Mouse (Mus musculus): ENCODE results near the gene Siae. TPM values are rescaled to one million over a fixed set of nuclear protein-coding genes. Genes with fewer than 3 reads are reported as not detected.

The Siae gene
- total RNA-seq, 2 experiments from 2014 or later = 15.2 to 18.6 TPM

DNA sequence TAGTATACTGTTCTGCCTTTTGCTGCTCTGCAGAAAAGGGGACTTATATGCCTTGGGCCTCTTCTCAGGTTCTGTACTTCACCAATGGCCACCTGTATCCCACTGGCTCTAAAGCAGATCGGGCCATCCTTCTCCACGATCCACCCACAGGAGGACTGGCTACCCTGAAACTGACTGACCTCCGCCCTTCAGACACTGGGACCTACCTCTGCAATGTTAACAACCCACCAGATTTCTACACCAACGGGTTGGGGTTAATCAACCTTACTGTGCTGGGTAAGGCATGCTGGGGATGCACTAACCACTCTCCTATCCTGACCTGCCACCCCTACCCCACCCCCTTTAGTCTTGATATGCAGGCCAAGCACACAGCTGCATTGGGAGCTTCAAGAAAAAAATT is 15.3 kb upstream of the Siae start:
- no peak for DNase-seq (ENCODE audit: low spot score in 2 of 2)

GRCm38 (mm10) chr9:37540701-37541575 is 14.6 kb upstream of the Siae start:
- peak in 1 of 2 experiments; percentile 22 for DNase-seq (ENCODE audit: low spot score in 2 of 2)

DNA sequence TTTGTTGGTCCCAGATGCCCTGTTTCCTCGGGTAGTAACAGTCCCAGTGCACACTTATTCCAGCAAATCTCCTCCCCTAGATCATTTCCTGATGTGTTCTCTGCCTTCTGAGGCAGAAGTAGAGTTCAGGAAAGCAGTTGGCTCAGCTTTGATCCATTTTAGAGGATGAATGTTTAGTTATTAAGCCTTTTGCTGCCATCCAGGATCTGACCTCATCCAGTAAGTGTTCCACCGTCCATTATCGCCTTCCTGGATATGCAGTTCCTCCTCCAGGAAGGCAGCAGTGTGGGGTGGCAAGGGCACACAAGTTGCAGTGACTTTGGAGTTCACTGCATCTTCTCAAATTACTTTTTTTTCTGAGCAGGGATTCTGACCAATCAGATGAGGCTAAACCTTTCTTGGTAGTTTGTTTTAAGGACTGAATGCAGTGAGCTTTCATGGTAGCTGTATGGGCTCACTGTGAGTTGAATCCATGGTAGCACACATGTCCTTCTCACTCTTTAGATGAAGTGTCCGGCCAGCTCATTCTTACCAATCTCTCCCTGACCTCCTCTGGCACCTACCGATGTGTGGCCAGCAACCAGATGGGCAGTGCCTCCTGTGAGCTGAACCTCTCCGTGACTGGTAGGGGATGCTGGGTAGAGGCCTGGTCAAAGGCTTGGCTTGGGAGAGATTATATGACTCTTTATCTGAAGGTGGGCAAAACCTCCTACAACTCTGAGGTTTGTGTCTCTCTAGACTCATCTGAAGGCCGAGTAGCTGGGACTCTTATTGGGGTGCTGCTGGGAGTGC is 13.5 kb upstream of the Siae start:
- DNase-seq (ENCODE audit: low spot score in 2 of 2) = no peak

- no peak for DNase-seq (ENCODE audit: low spot score in 2 of 2)
These were observed 11.5 kb upstream of the Siae start for GRCm38 (mm10) chr9:37543869-37544440.

DNA sequence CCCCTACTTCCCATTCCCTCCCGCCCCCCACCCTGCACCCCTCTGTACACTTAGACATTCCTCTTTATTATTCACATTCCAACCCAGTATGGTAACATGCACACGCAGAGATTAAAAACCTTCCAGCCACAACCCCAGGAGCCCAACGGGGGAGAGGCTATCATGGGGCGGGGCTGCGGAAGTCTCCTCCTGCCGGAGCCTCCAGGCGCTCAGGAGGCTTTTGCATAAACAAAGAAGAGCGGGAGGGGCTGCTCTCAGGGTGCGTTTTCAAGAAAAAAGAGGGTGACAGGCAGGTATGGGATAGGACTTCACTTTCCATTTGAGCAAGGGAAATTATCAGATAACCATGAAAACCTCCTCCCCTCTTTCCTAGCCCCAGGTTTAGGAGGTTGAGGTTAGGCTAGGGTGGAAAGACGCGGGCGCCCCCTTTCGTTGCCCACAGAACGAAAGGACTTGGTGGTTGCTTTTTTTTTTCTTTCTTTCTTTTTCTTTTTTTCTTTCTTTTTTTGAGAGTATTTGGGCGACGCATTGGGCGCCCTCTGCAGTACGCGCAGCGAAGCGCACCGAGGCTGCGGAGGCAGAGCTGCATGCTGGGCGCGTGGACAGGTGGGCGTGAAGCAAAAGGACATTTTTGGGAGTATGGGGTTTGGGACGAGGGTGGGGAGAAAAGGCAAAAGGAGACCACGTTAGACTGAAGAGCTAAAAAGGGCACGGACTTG is 10.9 kb upstream of the Siae start:
- peak; percentile 78 to 82 for DNase-seq (ENCODE audit: low spot score in 2 of 2)

DNA sequence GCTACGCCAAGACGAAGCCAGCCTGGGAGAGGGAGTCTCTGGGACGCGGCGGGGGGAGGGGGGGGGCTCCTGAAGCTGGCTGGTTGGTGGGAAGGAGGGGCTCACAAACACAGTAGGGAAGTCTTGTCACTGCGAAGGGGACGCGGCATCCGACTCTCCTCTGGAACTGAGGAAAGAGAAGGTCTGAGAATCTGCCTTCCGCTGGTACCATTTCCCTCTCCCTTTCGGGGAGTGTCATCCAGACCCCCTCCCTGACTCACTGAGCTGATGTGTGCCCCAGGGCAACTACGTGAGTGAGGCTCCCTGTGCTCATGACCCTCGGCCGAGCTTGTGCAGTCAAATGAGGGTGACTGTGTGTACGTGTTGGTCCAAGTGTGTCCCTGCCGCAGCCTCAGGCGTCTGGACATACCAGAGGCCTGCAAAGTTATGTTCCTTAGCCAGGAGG is 10.3 kb upstream of the Siae start:
- no peak for DNase-seq (ENCODE audit: low spot score in 2 of 2)

GRCm38 (mm10) chr9:37545847-37546452 is 9.5 kb upstream of the Siae start:
- DNase-seq (ENCODE audit: low spot score in 2 of 2) = no peak

- DNase-seq (ENCODE audit: low spot score in 2 of 2) = no peak
These were observed 8.6 kb upstream of the Siae start for GRCm38 (mm10) chr9:37546889-37547288.

GRCm38 (mm10) chr9:37550435-37550834 is 5.1 kb upstream of the Siae start:
- DNase-seq (ENCODE audit: low spot score in 2 of 2) = no peak

DNA sequence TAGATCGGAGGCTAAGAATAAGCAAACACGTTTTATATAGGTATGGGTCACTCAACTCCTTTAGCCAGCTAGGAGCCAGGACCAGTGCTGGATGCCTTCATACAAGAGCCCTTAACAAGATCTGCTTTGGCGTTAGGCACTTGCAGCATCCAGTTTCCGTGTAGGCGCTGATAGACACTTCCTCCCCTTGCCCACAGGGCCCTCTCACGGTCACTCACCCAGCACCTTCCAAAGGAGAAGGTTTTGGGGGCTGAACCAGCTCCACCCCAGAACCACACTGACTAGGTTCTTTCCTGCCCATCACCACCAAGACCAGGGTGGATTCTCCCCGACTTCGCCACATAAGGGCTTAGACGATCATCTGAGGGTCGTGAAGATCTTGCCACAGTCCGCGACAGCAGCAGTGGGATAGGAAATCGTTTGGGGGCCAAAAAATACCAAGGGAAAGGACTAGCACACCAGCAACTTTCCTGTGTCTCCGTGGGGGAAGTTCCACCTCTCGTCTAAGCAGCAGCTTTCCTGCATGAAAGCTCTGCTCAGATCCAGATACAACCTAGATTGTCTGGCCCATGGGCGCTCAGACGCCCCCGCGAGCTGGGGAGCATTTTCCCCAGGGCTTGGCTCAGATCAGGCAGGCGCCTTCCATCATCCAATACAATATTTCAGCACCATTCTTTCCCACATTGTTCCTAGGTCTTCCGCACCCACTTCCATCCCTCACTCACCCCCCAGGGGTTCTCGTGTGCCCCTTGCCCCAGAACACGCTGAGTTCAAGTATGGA is 3.6 kb upstream of the Siae start:
- DNase-seq (ENCODE audit: low spot score in 2 of 2) = no peak

GRCm38 (mm10) chr9:37552536-37553293 is 2.8 kb upstream of the Siae start, which contains the start of gene Nrgn:
TSS of gene Nrgn (minus strand) at chr9:37552904.
- DNase-seq (ENCODE audit: low spot score in 2 of 2) = peak; percentile 89 to 93

- DNase-seq (ENCODE audit: low spot score in 2 of 2) = no peak
These were observed 1.2 kb upstream of the Siae start for GRCm38 (mm10) chr9:37554279-37554678.

DNA sequence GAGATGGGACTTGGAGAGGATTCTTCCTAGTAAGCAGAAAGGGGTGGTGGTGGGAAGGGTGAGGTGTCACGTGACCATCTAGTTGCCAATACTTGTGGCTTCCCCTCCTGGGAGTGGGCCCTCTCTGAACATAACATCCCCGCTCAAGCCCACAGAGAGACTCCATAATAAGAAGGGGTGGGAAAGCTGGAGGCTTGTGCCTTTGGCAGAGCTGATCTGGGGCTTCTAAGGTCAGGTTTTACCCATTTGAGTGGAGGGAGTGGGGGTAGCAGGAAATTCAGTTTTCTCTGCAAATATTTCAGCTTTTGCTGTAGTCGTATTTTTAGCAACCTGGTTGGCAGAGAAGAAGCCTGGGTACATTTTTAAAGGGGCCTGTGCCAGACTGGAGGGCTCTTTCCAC is 868 bp downstream of the Siae start:
- DNase-seq (ENCODE audit: low spot score in 2 of 2) = no peak

- no peak for DNase-seq (ENCODE audit: low spot score in 2 of 2)
These were observed 5.1 kb downstream of the Siae start for GRCm38 (mm10) chr9:37560617-37561016.

DNA sequence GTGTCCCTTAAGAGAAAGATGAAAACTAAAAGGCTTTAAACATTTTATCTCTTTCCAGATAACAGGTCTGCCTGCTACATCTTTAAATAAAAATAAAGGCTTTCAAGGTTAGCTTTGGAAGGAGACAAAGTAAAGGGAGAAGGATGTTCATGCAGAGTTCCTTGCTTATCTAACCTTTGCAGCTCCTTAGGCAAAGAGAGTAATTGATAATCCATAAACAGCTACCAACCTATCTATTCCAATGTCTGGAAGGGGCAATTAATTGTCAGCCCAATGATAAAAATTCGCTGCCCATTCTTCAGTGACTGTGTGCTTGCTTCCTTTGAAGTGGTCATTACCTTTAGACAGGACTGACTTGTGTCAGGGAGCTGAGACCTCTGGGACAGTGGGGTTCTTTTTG is 8.3 kb downstream of the Siae start:
- no peak for DNase-seq (ENCODE audit: low spot score in 2 of 2)

GRCm38 (mm10) chr9:37567019-37567418 is 11.5 kb downstream of the Siae start:
- DNase-seq (ENCODE audit: low spot score in 2 of 2) = no peak

- no peak for DNase-seq (ENCODE audit: low spot score in 2 of 2)
These were observed 12.0 kb downstream of the Siae start for GRCm38 (mm10) chr9:37567454-37567853.

- peak; percentile 61 to 82 for DNase-seq (ENCODE audit: low spot score in 2 of 2)
These were observed 12.6 kb downstream of the Siae start for GRCm38 (mm10) chr9:37567892-37568604.
